Mouse (Mus musculus): ENCODE measurements around the gene Mfn1.

The Mfn1 gene

DNA sequence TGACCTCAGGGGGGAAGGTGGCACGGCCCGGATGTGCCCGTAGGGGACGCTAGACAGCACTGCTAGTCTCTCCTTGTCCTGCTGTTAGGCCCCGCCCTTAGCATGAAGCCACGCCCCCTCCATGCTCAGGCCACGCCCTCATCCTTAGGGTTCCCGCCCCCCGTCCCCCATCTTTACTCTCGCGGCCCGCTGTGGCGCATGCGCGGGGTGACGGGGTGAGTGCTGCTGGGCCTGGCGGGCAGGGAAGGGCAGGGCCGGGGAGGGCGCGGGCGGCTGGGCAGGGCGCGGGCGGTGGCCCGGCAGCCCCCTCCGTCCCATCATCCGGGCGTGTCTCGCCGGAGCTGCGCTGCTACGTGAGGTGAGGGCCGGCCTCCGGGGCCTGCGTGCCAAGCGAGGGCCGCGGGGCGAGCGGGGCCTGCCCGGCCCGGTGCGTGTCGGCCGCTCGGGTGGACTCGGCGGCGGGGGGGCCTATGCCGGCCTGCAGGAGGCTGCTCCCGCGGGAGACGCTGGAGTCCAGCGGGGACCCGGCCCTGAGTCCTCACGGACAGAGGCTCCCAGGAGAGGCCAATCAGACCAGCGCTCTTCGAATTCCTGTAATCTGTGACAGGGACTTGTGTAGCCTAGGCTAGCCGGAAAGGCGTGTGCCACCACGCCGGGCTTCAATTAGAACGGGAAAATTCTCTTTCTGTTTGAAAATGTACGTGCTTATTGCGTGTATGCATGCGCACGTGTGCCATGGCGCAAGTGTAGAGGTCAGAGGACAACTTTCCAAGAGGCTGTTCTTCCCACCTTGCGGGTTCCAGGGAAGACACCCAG is 18.7 kb upstream of the Mfn1 start:
- peak; percentile 94 for DNase-seq (ENCODE audit: low read depth, low spot score)

DNA sequence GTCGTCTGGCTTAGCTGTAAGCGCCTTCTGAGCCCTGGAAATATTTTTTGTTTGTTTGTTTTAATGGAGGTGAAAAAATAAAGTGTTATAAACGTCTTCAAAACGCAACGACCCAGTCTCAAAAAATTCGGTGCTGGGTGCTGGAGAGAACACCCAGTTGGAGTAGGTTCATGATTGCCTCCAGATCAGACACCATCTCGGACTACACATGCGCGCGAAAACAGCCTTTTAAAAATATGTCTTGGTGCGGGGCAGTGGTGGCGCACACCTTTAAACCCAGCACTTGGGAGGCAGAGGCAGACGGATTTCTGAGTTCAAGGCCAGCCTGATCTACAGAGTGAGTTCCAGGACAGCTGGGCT is 18.1 kb upstream of the Mfn1 start:
- peak; percentile 61 for DNase-seq (ENCODE audit: low read depth, low spot score)

GRCm38 (mm10) chr3:32512686-32513284 is 16.5 kb upstream of the Mfn1 start:
- DNase-seq (ENCODE audit: low read depth, low spot score), result no peak

DNA sequence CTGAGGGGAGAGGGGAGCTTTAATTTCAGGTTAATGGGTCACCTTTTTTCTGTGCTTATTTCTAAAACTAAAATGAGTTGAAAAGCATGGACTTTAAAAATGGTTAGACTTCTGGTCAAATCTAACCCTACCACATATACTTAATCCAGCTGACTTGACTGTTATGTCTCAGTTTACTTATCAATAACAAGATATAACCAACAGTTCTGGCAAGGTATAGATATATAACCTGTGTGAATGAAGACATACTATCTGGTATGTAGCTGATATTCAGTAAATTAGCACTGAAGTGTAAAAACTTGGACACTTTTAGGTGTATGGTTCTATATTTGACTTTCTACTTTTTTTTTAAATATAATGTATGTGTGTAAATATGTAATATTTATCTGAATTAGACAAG is 15.7 kb upstream of the Mfn1 start:
- DNase-seq (ENCODE audit: low read depth, low spot score), result no peak

GRCm38 (mm10) chr3:32527181-32527580 is 2.1 kb upstream of the Mfn1 start:
- DNase-seq (ENCODE audit: low read depth, low spot score), result no peak

- DNase-seq (ENCODE audit: low read depth, low spot score), result peak; percentile 58
Observed at GRCm38 (mm10) chr3:32530041-32530440, 776 bp downstream of the Mfn1 start.

DNA sequence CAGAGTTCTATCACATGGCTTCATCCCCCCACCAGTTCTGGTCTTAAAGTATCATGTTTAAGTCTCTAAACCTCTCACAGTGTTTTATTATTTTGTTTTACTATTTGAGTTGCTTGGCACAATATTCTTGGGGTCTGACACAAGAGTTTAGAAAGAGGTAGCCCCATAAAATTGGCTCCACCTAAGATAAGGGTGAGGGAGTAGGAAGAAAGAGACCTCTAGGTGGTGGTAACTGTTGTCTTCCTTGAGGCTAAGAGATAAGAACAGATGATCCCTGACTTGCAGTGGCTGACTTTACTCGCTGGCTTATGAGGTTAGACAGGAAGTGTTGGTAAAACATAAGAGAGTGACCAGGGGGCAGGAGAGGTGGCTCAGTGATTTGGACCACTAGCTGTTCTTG is 6.4 kb downstream of the Mfn1 start:
- DNase-seq (ENCODE audit: low read depth, low spot score), result no peak

- DNase-seq (ENCODE audit: low read depth, low spot score), result no peak
Observed at GRCm38 (mm10) chr3:32537556-32537955, 8.3 kb downstream of the Mfn1 start.

DNA sequence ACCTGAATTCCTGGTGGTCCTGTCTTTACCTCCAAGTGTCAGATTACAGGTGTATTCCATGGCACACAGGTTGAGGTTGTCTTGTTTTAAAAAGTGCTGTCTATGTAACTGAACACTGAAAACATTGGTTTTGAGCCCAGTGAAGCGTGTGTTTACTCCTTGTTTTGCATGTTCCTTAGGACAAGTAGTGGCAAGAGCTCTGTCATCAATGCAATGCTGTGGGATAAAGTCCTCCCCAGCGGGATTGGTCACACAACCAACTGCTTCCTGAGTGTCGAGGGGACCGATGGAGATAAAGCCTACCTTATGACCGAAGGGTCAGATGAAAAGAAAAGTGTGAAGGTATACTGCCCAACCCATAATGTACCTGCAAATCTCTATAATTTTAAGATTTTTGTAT is 8.8 kb downstream of the Mfn1 start:
- no peak for DNase-seq (ENCODE audit: low read depth, low spot score)

DNA sequence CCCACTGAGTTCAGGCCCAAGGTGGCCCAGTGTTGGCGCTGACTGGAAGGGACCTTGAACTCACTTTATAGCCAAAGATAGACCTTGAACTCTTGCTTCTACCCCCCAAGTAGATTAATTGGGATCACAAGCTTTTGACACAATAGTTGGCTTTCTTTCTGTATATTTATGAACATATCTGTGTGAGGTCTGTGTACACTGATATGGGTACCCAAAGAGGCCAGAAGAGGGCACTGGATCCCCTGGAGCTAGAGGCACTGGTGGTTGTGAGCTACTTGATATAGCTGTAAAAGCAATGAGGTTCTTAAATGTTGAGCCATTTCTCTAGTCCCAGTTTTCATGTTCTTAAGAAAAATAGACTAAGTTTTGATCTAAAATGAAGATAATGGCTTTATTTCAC is 23.8 kb downstream of the Mfn1 start:
- DNase-seq (ENCODE audit: low read depth, low spot score), result peak; percentile 14

- DNase-seq (ENCODE audit: low read depth, low spot score), result no peak
Observed at GRCm38 (mm10) chr3:32563401-32563800, 34.1 kb downstream of the Mfn1 start.

GRCm38 (mm10) chr3:32573086-32573485 is 43.8 kb downstream of the Mfn1 start:
- no peak for DNase-seq (ENCODE audit: low read depth, low spot score)

DNA sequence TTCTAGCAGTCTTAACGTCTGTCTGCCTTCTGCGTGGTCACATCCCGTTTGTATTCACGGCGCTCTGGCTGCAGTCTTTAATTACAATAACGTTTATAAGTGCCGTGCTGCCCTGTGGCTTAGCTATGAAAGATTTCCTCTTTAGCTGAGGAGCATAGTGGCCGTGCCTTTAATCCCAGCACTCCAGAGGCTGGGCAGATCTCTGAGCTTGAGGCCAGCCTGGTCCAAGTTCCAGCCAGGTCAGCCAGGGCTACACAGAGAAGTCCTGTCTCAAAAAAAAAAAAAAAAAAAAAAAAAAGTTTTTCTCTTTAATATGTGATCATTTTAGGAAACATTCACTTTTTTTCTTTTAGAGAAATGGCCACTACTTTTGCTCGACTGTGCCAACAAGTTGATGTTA is 44.6 kb downstream of the Mfn1 start:
- no peak for DNase-seq (ENCODE audit: low read depth, low spot score)

GRCm38 (mm10) chr3:32575151-32575550 is 45.9 kb downstream of the Mfn1 start:
- DNase-seq (ENCODE audit: low read depth, low spot score), result peak; percentile 7

DNA sequence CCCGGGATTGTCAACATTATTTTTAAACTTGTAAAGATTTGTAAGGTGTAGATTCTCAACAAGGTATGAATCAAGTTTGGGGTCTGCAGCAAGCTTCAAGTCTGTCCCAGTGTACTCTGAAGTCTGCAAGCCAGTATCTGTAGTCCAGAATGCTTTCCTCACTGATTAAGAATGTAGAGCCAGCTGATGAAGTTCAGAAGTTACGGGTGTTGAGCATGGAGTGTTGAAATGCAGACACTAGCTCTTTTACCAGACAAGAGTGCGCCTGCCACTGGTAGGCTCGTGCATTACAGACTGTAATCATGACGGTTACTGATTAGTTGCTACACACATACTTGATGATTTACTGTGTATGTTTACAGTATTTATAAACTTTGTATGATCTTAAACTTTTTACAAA is 49.5 kb downstream of the Mfn1 start:
- peak; percentile 25 for DNase-seq (ENCODE audit: low read depth, low spot score)

DNA sequence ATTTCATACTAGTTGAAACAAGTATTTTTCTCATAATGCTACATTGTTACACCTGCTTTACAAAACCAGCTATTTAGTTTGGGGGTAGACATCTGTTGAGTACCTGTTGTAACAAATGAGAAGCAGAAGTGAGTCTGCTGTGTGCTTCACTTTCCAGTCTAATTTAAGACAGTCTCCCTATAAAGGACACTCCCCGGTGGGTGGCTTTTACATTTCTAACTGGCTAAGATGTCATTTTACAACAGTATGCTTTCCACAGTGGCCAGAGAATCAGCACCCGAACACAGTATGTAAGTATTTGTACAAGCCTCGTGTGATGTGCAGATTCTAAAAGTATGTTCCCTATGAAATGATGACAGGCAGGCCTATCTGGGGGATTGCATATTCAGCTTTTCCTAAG is 51.5 kb downstream of the Mfn1 start:
- no peak for DNase-seq (ENCODE audit: low read depth, low spot score)

DNA sequence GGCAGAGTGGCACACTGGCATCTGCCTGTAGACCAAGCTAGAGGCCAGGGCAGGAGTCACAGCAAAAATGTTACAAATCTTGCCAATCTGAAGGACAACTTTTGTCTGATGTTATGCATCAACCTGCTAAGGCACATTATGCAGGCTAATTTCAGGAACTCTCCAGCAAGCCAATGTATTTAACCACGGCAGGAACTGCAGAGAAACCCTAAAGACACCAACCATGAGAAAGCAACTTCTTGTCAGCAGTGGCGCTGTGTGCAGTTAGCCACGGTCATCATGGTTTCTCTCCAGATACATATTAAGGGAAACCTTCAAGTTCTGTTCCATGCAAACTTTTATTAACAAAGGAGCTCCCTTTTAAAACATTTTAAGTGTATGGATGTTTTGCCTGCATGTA is 52.6 kb downstream of the Mfn1 start:
- no peak for DNase-seq (ENCODE audit: low read depth, low spot score)

DNA sequence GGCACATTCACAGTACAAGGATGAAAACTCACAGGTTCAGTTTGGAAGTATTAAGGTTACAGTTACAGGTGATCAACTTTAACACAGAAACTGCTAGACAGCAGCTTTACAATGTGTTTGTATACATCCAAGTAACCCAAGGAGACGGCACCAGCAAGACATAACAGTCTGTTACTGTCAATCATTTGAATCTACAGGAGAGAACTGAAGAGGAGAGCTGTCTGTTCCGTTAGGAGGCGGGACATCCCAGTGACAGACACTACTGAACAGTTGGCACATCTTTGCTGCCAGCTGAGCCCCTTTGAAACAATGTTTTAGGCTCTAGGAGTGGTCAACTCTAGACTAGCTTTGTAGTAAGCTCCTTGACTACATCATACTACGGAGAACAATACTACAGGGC is 54.2 kb downstream of the Mfn1 start:
- no peak for DNase-seq (ENCODE audit: low read depth, low spot score)

- peak; percentile 39 for DNase-seq (ENCODE audit: low read depth, low spot score)
Observed at GRCm38 (mm10) chr3:32586274-32586673, 57.0 kb downstream of the Mfn1 start.

GRCm38 (mm10) chr3:32595080-32595479 is 65.8 kb downstream of the Mfn1 start:
- no peak for DNase-seq (ENCODE audit: low read depth, low spot score)

DNA sequence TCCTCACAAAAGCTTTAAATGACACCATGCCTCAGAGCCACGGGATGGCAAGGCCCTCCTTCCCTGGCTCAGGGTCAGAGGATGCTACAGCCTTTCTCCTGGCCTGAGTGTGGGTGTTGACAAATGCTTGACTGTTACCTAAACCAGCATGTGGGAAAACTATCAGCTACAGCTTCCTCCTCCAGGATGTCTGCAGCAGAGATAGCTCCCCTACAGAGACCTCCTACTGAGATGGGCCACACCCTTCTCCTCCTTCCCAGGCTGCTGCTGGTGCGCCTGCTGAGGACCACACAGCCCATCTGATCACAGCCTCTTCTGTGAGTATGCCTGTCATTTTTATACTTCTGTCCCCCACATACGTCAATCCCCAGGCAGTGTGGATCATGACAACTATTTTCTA is 70.1 kb downstream of the Mfn1 start:
- DNase-seq (ENCODE audit: low read depth, low spot score), result peak; percentile 32

DNA sequence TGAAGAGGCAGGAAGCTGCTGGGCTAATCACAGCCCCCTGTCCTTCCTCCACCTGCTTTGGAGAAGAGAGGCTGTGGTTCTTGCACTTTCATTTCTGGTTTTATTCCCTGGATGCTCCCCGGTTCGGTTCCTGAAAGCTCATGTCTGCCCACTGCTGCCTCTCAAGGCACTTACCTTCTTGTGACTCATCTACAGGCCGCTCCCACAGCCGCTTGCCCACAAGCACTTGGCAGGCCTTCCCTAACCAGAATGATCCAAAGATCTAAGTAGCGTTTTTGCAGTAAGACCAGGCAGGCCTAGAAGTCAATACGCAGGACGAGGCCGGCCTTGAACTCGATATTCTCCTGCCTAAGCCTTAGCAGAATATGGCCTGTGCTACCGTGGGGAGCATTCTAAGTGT is 71.8 kb downstream of the Mfn1 start:
- DNase-seq (ENCODE audit: low read depth, low spot score), result no peak

DNA sequence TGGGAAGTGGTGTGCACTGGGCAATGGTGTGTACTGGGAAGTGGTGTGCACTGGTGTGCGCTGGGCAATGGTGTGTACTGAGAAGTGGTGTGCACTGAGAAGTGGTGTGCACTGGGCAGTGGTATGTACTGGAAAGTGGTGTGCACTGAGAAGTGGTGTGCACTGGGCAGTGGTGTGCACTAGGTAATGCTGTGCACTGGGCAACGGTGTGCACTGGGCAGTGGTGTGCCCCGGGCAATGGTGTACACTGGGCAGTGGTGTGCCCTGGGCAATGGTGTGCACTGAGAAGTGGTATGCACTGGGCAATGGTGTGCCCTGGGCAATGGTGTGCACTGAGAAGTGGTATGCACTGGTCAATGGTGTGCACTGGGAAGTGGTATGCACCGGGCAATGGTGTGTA is 80.0 kb downstream of the Mfn1 start:
- no peak for DNase-seq (ENCODE audit: low read depth, low spot score)

DNA sequence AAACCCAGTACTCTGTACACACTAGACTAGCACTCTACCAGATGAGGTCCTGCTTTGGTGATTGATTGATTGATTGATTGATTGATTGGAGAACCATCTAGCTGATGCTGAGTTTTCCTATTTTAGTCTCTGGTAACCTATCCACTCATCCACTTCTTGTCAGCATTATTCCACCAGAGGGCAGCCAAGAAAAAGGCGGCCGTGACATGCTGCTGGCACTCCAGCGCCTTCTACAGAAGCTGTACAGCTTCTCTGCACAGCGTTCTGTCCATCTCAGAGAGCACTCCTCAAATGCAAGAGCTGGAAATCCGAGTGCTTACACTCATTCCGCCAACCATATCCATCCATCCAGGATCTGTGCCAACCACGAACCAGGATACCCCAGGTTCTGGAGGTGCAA is 81.3 kb downstream of the Mfn1 start:
- DNase-seq (ENCODE audit: low read depth, low spot score), result peak; percentile 48
